Comparison of ENCODE assay signal across 8 mouse cellular contexts in the genomic region with DNA sequence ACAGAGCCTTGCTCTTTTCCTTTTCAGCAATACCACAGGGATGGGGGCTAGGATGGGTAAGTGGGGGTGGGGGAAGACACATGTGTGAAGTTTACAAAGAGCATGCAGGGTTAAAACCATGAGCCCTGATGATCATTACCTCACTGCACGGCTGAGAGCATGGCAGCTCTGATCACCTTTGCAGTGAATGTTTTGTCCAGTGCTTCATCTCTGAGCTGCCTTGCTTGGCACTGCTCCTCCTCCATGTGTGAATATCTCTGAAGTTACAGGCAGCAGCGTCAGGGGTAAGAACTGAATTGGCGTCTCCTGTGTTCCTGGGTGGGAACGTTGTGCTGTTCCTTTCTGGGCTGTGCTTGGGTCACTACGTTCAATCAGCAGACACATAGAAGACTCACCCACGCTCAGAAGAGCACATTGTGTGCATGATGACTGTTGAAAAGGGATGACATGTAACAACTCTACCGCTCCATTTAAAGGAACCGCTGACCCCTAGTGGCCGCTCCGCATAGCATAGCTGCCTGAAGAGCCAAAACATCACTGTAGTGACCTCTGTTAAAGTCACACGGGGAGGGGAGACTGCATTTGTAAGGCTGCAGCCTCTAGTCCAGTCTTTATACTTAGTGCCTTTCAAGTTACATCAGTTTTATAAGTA.
DNase-seq lines count a peak whose midpoint lies in the region; ATAC-seq lines count a peak whose summit lies in the region.

No protein-coding gene starts in this region.

- ATAC-seq in megakaryocyte-erythroid progenitor cell, adult 5-6 weeks (replicated peaks; ENCODE audit: low FRiP score, low TSS enrichment, poor library complexity, severe bottlenecking) = peak; percentile 82

- peak; percentile 18 for DNase-seq in WW6 (ENCODE audit: low read depth, low spot score)
- peak; percentile 60 to 83 for DNase-seq in cerebellum, postnatal 4 days (ENCODE audit: low spot score in 2 of 2)
- DNase-seq in gastrocnemius, postnatal 10 days = peak; percentile 87
- DNase-seq in induced T-regulatory cell, adult 2 months (ENCODE audit: low read depth) = peak; percentile 86
- DNase-seq in left cerebral cortex, adult 8-10 months (ENCODE audit: low spot score in 2 of 2) = peak; percentile 63 to 74
- DNase-seq in right cerebral cortex, postnatal 25 days = peak; percentile 79
- DNase-seq in urinary bladder, postnatal 36 days (ENCODE audit: low spot score in 2 of 2) = peak; percentile 80 to 86

Comparison
In these comparisons a context has a peak if more than half of its experiments do, and no peak if none do; other contexts are left out.
1. Peak in every context shown above with its lines: DNase-seq and ATAC-seq.
2. DNase-seq: peak in every context shown above with its lines; median percentile 87 in gastrocnemius, postnatal 10 days; 86 in induced T-regulatory cell, adult 2 months; 83 in urinary bladder, postnatal 36 days; 79 in right cerebral cortex, postnatal 25 days; 72 in cerebellum, postnatal 4 days; 68 in left cerebral cortex, adult 8-10 months; 18 in WW6.